Mouse (Mus musculus) heart, embryonic 11.5 days (tissue): ENCODE measurements around the gene Gm45623. TPM values are rescaled to one million over a fixed set of nuclear protein-coding genes. Genes with fewer than 3 reads are reported as not detected.

Experiments
- ATAC-seq: fragments of 200-750 bp; cut with Nextera tagmentation; replicated peaks from 2 replicates; pipeline ENCODE4 v1.8.0; 2017; ENCODE audit warnings: moderate library complexity; ENCODE audit not compliant: insufficient number of reproducible peaks, low FRiP score, low TSS enrichment
- H3K27ac ChIP-seq: fragments of 300-500 bp; sonication (generic); 2 replicates; pipeline ENCODE4 v1.5.1; 2014; ENCODE audit warnings: mild to moderate bottlenecking, low read depth, low read length
- H3K27me3 ChIP-seq: fragments of 300-500 bp; sonication (generic); 2 replicates; pipeline ENCODE4 v1.6.1; 2014; ENCODE audit warnings: mild to moderate bottlenecking, low read length, mixed read lengths; ENCODE audit not compliant: control insufficient read depth, insufficient read depth
- H3K36me3 ChIP-seq: fragments of 300-500 bp; sonication (generic); 2 replicates; pipeline ENCODE4 v1.6.1; 2014; ENCODE audit warnings: mild to moderate bottlenecking, low read length, moderate library complexity, mixed read lengths; ENCODE audit not compliant: control insufficient read depth, insufficient read depth
- H3K4me1 ChIP-seq: fragments of 300-500 bp; sonication (generic); 2 replicates; pipeline ENCODE4 v1.6.1; 2014; ENCODE audit warnings: low read length; ENCODE audit not compliant: control insufficient read depth, insufficient read depth
- H3K4me2 ChIP-seq: fragments of 300-500 bp; sonication (generic); 2 replicates; pipeline ENCODE4 v1.6.1; 2014; ENCODE audit warnings: mild to moderate bottlenecking, moderate library complexity
- H3K4me3 ChIP-seq: fragments of 300-500 bp; sonication (generic); 2 replicates; pipeline ENCODE4 v1.5.1; 2014; ENCODE audit warnings: low read depth, low read length
- H3K9ac ChIP-seq: fragments of 300-500 bp; sonication (generic); 2 replicates; pipeline ENCODE4 v1.6.1; 2014; ENCODE audit warnings: mild to moderate bottlenecking, low read depth, low read length, moderate library complexity
- H3K9me3 ChIP-seq: fragments of 300-500 bp; sonication (generic); replicated peaks from 2 replicates; pipeline ENCODE4 v1.6.1; 2016; ENCODE audit warnings: low read length; ENCODE audit not compliant: control insufficient read depth
- WGBS: fragments of 180-500 bp; shearing (Covaris S2); extraction: QIAGEN DNeasy Blood & Tissue Kit; methylation state at CpG from one replicate; pipeline ENCODE4 v1.1.7; 2014; ENCODE audit not compliant: insufficient replicate concordance; 5-methylcytosine and 5-hydroxymethylcytosine counted together
- polyA plus RNA-seq: library from polyadenylated mRNA; unstranded; fragments of >200 nt; fragmentation: Nextera tagmentation; extraction: Ambion mirVana; gene quantifications from 2 replicates; pipeline ENCODE4 v1.2.1, GENCODE M21; 2014

The Gm45623 gene
- polyA plus RNA-seq, 1 experiment from 2014 or later, result 0.84 TPM

GRCm38 (mm10) chr13:56747554-56747953 is 6.1 kb downstream of the Gm45623 start:
- Histone ChIP-seq H3K4me1 (peaks cover 7% of the 10 kb centered on the region; the same call in 1 of the 2 replicates), H3K4me2 (no peak overlapping the region), H3K4me3 (no peak overlapping the region), H3K9ac (no peak overlapping the region), H3K36me3 (no peaks in the 10 kb centered on the region), H3K9me3 (no peaks in the 10 kb centered on the region), H3K27ac (no peak overlapping the region), H3K27me3 (peaks cover 18% of the 10 kb centered on the region)
- ATAC-seq, result no peak
- WGBS, result 64% methylated on average over 8 of the region's 8 CpGs

- Histone ChIP-seq H3K4me3 (no peak overlapping the region), H3K27ac (no peak overlapping the region), H3K4me2 (no peak overlapping the region), H3K36me3 (no peaks in the 10 kb centered on the region), H3K9ac (no peak overlapping the region), H3K9me3 (no peaks in the 10 kb centered on the region), H3K27me3 (peaks cover 12% of the 10 kb centered on the region), H3K4me1 (0 out of 2 replicates have a peak, but pooled peaks cover 4% of the 10 kb centered on the region)
- no peak for ATAC-seq
- WGBS, result 73% methylated on average over 10 of the region's 10 CpGs
Measured at GRCm38 (mm10) chr13:56746739-56747532, 6.7 kb downstream of the Gm45623 start.

GRCm38 (mm10) chr13:56742325-56742901 is 11.2 kb downstream of the Gm45623 start:
- H3K36me3 ChIP-seq, result peaks cover 7% of the 10 kb centered on the region; the same call in 1 of the 2 replicates
- 79% methylated on average over 6 of the region's 6 CpGs for WGBS
- ATAC-seq, result no peak

GRCm38 (mm10) chr13:56741691-56742090 is 11.9 kb downstream of the Gm45623 start:
- no peak overlapping the region for H3K4me3 ChIP-seq
- no peak overlapping the region for H3K4me2 ChIP-seq
- no peaks in the 10 kb centered on the region for H3K4me1 ChIP-seq
- no peak overlapping the region for H3K9ac ChIP-seq
- 81% methylated on average over 7 of the region's 7 CpGs for WGBS
- no peak for ATAC-seq
- H3K27me3 ChIP-seq, result no peaks in the 10 kb centered on the region
- peaks cover 13% of the 10 kb centered on the region for H3K36me3 ChIP-seq
- H3K27ac ChIP-seq, result no peak overlapping the region
- no peaks in the 10 kb centered on the region for H3K9me3 ChIP-seq

More at GRCm38 (mm10) chr13:56742325-56742901, 11.2 kb downstream of the Gm45623 start:
- no peaks in the 10 kb centered on the region for H3K9me3 ChIP-seq
- no peak overlapping the region for H3K27ac ChIP-seq
- H3K27me3 ChIP-seq, result no peaks in the 10 kb centered on the region
- H3K9ac ChIP-seq, result no peak overlapping the region
- no peaks in the 10 kb centered on the region for H3K4me1 ChIP-seq
- no peak overlapping the region for H3K4me2 ChIP-seq
- no peak overlapping the region for H3K4me3 ChIP-seq

GRCm38 (mm10) chr13:56740496-56740895 is 13.1 kb downstream of the Gm45623 start:
- Histone ChIP-seq H3K36me3 (peaks cover 13% of the 10 kb centered on the region), H3K4me2 (no peak overlapping the region), H3K4me3 (no peak overlapping the region), H3K27ac (no peak overlapping the region), H3K9me3 (no peaks in the 10 kb centered on the region), H3K4me1 (no peaks in the 10 kb centered on the region), H3K9ac (no peak overlapping the region), H3K27me3 (no peaks in the 10 kb centered on the region)
- ATAC-seq, result no peak
- 91% methylated on average over 6 of the region's 6 CpGs for WGBS

GRCm38 (mm10) chr13:56739556-56739955 is 14.1 kb downstream of the Gm45623 start:
- H3K36me3 ChIP-seq, result peaks cover 13% of the 10 kb centered on the region

GRCm38 (mm10) chr13:56735212-56735875 is 18.3 kb downstream of the Gm45623 start:
- Histone ChIP-seq H3K27ac (no peak overlapping the region), H3K4me2 (no peak overlapping the region), H3K27me3 (no peaks in the 10 kb centered on the region), H3K9ac (no peak overlapping the region), H3K4me3 (no peak overlapping the region), H3K9me3 (no peaks in the 10 kb centered on the region), H3K4me1 (peaks cover 12% of the 10 kb centered on the region), H3K36me3 (peaks cover 30% of the 10 kb centered on the region)
- ATAC-seq, result no peak
- WGBS, result 45% methylated on average over 6 of the region's 6 CpGs

More at GRCm38 (mm10) chr13:56739556-56739955, 14.1 kb downstream of the Gm45623 start:
- 93% methylated on average over 5 of the region's 5 CpGs for WGBS
- H3K27ac ChIP-seq, result no peak overlapping the region
- no peak for ATAC-seq
- no peaks in the 10 kb centered on the region for H3K9me3 ChIP-seq
- no peak overlapping the region for H3K9ac ChIP-seq
- no peaks in the 10 kb centered on the region for H3K4me1 ChIP-seq
- no peak overlapping the region for H3K4me2 ChIP-seq
- no peak overlapping the region for H3K4me3 ChIP-seq
- no peaks in the 10 kb centered on the region for H3K27me3 ChIP-seq

DNA sequence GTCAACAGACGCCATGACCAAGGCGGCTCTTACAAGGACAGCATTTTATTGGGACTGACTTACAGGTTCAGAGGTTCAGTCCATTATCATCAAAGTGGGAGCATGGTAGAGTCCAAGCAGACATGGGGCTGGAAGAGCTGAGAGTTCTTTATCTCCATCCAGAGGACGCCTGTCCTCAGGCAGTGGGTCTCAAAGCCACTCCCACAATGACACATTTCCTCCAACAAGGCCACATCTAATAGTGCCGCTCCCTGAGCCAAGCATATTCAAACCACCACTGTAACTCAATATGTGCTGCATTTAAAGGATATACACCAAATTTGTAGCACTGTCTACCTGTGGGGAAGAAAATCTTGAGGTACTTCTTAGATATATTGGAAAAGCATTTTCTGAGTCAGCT is 19.0 kb downstream of the Gm45623 start:
- H3K9me3 ChIP-seq, result no peaks in the 10 kb centered on the region
- peaks cover 12% of the 10 kb centered on the region for H3K4me1 ChIP-seq
- H3K36me3 ChIP-seq, result peaks cover 32% of the 10 kb centered on the region
- H3K9ac ChIP-seq, result no peak overlapping the region
- WGBS, result 63% methylated on average over 4 of the region's 4 CpGs
- no peak overlapping the region for H3K4me3 ChIP-seq
- H3K4me2 ChIP-seq, result no peak overlapping the region
- no peak for ATAC-seq
- no peak overlapping the region for H3K27ac ChIP-seq
- H3K27me3 ChIP-seq, result no peaks in the 10 kb centered on the region
